Mouse (Mus musculus) embryonic facial prominence, embryonic 10.5 days (tissue): ENCODE measurements around the gene Slc4a1ap. TPM values are rescaled to one million over a fixed set of nuclear protein-coding genes. Genes with fewer than 3 reads are reported as not detected.

Experiments
- DNase-seq: peaks from one replicate; pipeline ENCODE4 v3.0.0-alpha.2; 2017; ENCODE audit warnings: low spot score
- H3K27ac ChIP-seq: fragments of 300-500 bp; sonication (generic); replicated peaks from 2 replicates; pipeline ENCODE4 v1.5.1; 2016; ENCODE audit warnings: mild to moderate bottlenecking
- H3K27me3 ChIP-seq: fragments of 300-500 bp; sonication (generic); replicated peaks from 2 replicates; pipeline ENCODE4 v1.6.1; 2016; ENCODE audit warnings: low read depth, mild to moderate bottlenecking; ENCODE audit not compliant: poor library complexity, severe bottlenecking
- H3K36me3 ChIP-seq: fragments of 300-500 bp; sonication (generic); replicated peaks from 2 replicates; pipeline ENCODE4 v1.6.1; 2016; ENCODE audit warnings: mild to moderate bottlenecking, moderate library complexity
- H3K4me1 ChIP-seq: fragments of 300-500 bp; sonication (generic); 2 replicates; pipeline ENCODE4 v1.6.1; 2016
- H3K4me3 ChIP-seq: fragments of 300-500 bp; sonication (generic); 2 replicates; pipeline ENCODE4 v1.5.1; 2016; ENCODE audit warnings: mild to moderate bottlenecking, moderate library complexity
- H3K9me3 ChIP-seq: fragments of 300-500 bp; sonication (generic); 2 replicates; pipeline ENCODE4 v1.6.1; 2016; ENCODE audit warnings: mild to moderate bottlenecking
- WGBS: fragments of 180-500 bp; shearing (Covaris S2); methylation state at CpG from one replicate; pipeline ENCODE4 v1.1.7; 2016; 5-methylcytosine and 5-hydroxymethylcytosine counted together
- polyA plus RNA-seq: library from polyadenylated mRNA; unstranded; fragments of >200 nt; fragmentation: Nextera tagmentation; extraction: Ambion mirVana; gene quantifications from 2 replicates; pipeline ENCODE4 v1.2.1, GENCODE M21; 2016

The Slc4a1ap gene
- polyA plus RNA-seq, 1 experiment from 2014 or later: 33.1 TPM

DNA sequence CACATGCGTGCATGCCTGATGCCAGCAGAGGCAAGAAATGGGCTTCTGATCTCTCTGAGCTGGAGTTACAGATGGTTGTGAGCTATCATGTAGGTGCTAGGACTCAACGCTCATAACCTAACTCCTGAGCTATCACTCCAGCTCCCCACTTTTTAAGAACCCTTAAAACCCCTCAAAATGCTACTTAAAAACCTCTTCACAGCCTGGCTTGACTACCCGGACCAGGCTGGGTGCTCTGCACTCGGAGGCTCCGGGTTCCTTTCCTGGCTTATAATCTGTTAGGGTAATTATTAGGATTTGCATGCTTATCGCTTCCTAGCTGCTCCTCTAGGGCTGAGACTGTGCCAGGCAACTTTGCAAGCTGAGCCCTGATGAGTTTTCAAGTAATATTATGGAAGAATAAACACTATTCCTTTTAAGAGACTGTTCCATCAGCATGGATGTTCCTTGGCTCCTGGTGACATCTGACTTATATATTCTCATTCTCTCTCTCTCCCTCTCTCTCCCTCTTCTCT is 70.7 kb downstream of the Slc4a1ap start:
- no peak for DNase-seq
- peaks cover 20% of the 10 kb centered on the region for H3K27me3 ChIP-seq
- H3K36me3 ChIP-seq: no peaks in the 10 kb centered on the region
- H3K9me3 ChIP-seq: no peaks in the 10 kb centered on the region
- peaks cover 18% of the 10 kb centered on the region for H3K4me1 ChIP-seq
- no peak overlapping the region for H3K27ac ChIP-seq
- H3K4me3 ChIP-seq: no peak overlapping the region
- WGBS: 75% methylated on average over 6 of the region's 6 CpGs

DNA sequence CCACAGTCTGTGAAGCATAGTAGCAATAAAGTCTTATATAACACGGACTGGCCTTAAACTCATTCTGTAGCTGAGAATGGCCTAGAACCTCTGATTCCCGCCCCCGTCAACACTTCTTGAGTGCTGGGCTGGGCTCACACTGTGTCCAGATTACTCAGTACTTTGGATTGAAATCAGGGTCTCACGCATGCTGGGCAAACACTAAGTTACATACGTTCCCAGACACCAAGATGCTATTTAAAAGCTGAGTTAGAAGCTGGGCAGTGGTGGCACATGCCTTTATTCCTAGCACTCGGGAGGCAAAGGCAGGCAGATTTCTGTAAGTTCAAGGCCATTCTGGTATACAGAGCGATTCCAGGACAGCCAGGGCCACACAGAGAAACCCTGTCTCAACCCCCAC is 71.3 kb downstream of the Slc4a1ap start:
- peaks cover 18% of the 10 kb centered on the region for H3K4me1 ChIP-seq
- H3K4me3 ChIP-seq: no peak overlapping the region
- DNase-seq: no peak
- H3K27me3 ChIP-seq: peaks cover 20% of the 10 kb centered on the region
- WGBS: 81% methylated on average over 7 of the region's 7 CpGs
- H3K27ac ChIP-seq: no peak overlapping the region
- H3K36me3 ChIP-seq: no peaks in the 10 kb centered on the region
- no peaks in the 10 kb centered on the region for H3K9me3 ChIP-seq

DNA sequence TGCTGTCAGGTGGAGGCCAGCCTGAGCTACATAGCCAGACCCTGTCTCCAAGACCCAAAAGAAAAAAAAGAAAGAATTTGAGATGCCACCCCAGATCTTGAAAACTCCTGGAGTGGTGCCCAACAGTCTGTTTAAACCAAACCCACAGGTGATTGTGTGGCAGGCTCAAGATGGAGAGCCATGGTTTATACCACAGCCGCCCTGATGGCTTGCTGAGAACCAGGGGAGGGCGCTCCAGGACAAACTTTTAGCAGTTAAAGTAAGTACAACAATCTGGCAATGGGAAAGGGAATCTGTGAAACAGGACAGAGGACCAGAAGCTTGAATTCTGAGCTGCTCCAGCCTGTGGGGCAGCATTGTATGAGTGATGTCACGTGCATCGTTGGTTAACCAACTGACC is 71.8 kb downstream of the Slc4a1ap start:
- Histone ChIP-seq H3K27me3 (peaks cover 20% of the 10 kb centered on the region), H3K36me3 (no peaks in the 10 kb centered on the region), H3K4me3 (no peak overlapping the region), H3K27ac (no peak overlapping the region), H3K9me3 (no peaks in the 10 kb centered on the region), H3K4me1 (peaks cover 18% of the 10 kb centered on the region)
- WGBS: 63% methylated on average over 4 of the region's 4 CpGs
- peak; percentile 37 for DNase-seq

DNA sequence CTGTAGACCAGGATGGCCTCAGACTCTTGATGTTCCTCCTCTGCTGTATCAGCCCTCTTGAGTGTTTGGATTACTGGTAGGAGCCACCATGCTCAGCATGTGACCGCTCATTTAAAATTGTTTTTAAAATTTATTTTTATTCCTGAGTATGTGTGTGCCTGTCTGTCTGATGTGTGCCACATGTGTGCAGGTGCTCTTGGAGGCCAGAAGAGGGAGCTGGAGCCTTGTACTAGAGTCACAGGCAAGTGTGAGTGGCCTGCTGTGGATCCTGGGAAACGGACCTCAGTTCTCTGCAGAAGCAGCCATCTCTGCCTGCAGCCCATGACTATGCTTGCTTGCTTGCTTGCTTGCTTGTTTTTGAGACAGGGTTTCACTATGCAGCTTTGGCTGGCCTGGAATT is 72.4 kb downstream of the Slc4a1ap start:
- WGBS: 87% methylated on average over 2 of the region's 2 CpGs
- no peaks in the 10 kb centered on the region for H3K9me3 ChIP-seq
- no peak overlapping the region for H3K4me3 ChIP-seq
- H3K27ac ChIP-seq: no peak overlapping the region
- DNase-seq: no peak
- H3K36me3 ChIP-seq: no peaks in the 10 kb centered on the region
- H3K4me1 ChIP-seq: peaks cover 18% of the 10 kb centered on the region
- peaks cover 20% of the 10 kb centered on the region for H3K27me3 ChIP-seq

DNA sequence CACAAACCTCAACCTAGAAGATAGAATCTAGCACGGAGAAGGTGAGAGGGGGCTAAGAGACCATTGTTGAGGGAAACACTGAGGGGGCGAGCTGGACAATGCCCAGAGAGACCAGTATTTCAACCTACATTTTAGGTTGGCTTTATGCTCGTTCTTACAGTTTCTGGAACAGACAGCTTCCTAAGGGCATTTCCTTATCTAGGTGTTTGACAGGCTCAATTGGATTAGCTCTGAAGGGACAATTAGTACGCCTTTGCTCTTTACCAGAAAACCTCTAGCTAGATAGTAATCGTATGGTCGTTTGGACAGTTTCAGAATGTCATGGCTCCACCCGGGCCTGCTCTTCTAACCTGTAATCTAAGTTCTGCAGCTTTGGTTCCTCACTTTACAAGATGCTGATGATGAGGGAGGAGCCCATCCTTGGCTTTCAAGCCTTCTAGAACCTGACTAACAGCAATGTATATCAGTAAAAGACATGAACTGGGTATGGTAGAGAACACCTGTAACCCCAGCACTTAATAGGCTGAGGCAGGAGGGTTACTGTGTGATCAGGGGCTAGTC is 74.4 kb downstream of the Slc4a1ap start:
- Histone ChIP-seq H3K9me3 (no peaks in the 10 kb centered on the region), H3K4me1 (peaks cover 12% of the 10 kb centered on the region), H3K27ac (no peak overlapping the region), H3K36me3 (no peaks in the 10 kb centered on the region), H3K4me3 (no peak overlapping the region), H3K27me3 (peaks cover 14% of the 10 kb centered on the region)
- WGBS: 81% methylated on average over 7 of the region's 7 CpGs
- no peak for DNase-seq

DNA sequence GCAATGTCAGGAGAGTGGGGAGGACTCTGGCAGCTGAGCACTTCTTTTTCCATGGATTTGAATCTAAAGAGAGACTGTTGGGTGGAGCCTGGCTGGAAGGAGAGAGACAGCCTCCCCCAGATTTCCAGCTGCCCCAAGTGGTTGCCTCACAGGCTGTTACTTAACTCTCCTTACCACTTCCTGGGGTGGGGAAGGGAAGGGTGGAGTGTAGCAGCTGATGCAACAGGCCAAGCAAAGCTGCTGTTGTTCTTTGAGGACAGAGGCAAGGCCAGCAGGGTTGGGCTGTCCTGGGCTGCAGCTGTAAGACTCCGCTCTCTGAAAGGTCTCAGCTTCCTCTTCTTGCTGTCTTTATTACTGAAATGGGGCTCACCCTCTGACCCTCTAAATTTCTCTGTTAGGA is 75.6 kb downstream of the Slc4a1ap start:
- no peak overlapping the region for H3K4me3 ChIP-seq
- H3K27ac ChIP-seq: no peak overlapping the region
- WGBS: 85% methylated on average over 1 of the region's 1 CpGs
- no peaks in the 10 kb centered on the region for H3K9me3 ChIP-seq
- H3K36me3 ChIP-seq: no peaks in the 10 kb centered on the region
- peaks cover 10% of the 10 kb centered on the region for H3K27me3 ChIP-seq
- peaks cover under 1% of the 10 kb centered on the region for H3K4me1 ChIP-seq
- DNase-seq: no peak

DNA sequence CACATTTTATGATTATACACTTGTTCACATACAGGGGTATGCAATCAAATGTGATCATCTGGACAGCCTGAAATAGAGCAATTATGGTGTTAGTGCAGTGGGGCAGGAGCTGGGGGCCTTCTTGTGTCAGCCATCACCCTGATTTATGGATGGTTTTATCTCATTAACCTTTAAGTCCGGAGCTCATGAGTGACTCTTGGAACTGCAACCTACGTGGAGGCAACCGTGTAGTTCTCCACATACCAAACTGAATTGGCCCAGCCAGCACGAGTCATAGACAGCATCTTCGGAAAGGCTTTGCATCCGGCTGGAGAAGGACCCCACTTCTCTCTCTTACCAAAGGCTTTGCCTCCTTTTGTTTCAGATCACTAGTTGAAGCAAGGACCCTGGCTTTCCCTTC is 77.0 kb downstream of the Slc4a1ap start:
- H3K4me1 ChIP-seq: no peaks in the 10 kb centered on the region
- no peak overlapping the region for H3K4me3 ChIP-seq
- no peak for DNase-seq
- WGBS: 92% methylated on average over 6 of the region's 6 CpGs
- no peaks in the 10 kb centered on the region for H3K36me3 ChIP-seq
- no peaks in the 10 kb centered on the region for H3K9me3 ChIP-seq
- H3K27me3 ChIP-seq: no peaks in the 10 kb centered on the region
- no peak overlapping the region for H3K27ac ChIP-seq

DNA sequence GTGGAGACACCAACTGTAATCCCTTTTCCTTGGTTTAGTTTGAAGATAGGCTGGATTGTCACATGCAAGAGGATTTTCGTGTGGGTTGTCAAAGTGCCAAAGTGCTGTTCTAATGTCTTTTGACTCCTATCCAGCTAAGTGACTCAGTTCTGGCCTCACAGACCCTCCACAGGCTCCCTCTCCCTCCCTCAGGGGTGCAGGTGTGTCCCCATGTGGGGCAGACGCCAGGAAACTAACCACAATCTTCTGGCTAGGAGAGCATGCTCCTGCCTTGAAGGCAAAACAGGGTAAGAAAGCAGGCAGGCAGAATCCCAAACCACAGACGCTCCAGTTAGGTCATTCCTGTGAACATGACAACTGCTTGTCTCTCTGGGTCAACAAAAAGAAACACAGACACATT is 79.4 kb downstream of the Slc4a1ap start:
- H3K9me3 ChIP-seq: no peaks in the 10 kb centered on the region
- WGBS: 62% methylated on average over 3 of the region's 3 CpGs
- 0 out of 2 replicates have a peak overlapping the region, but pooled peaks have one; percentile 24 for H3K27ac ChIP-seq
- no peaks in the 10 kb centered on the region for H3K27me3 ChIP-seq
- H3K4me1 ChIP-seq: no peaks in the 10 kb centered on the region
- H3K4me3 ChIP-seq: no peak overlapping the region
- H3K36me3 ChIP-seq: no peaks in the 10 kb centered on the region
- DNase-seq: no peak

Other genes with a start within 250 kb of the Slc4a1ap start
- gene Ift172, start 235.9 kb upstream of the Slc4a1ap start, polyA plus RNA-seq: 37.3 and 39.2 TPM in 2 replicates
- 54.6 and 57.1 TPM in 2 replicates for gene Fndc4, start 230.9 kb upstream of the Slc4a1ap start, polyA plus RNA-seq
- gene Gckr, start 229.6 kb upstream of the Slc4a1ap start, polyA plus RNA-seq: 0.19 and 0.29 TPM in 2 replicates
- 76.5 and 77.9 TPM in 2 replicates for gene Zfp512, start 74.6 kb upstream of the Slc4a1ap start, polyA plus RNA-seq
- 0.11 and 0.16 TPM in 2 replicates for gene 4930548H24Rik, start 41.3 kb upstream of the Slc4a1ap start, polyA plus RNA-seq
- gene Gpn1, start 32.3 kb upstream of the Slc4a1ap start, polyA plus RNA-seq: 110 and 113 TPM in 2 replicates
- 29.3 and 29.6 TPM in 2 replicates for gene Supt7l, start 812 bp downstream of the Slc4a1ap start, polyA plus RNA-seq
- 237 and 243 TPM in 2 replicates for gene Mrpl33, start 69.9 kb downstream of the Slc4a1ap start, polyA plus RNA-seq
- gene Rbks, start 170.6 kb downstream of the Slc4a1ap start, polyA plus RNA-seq: 4.1 and 4.9 TPM in 2 replicates
- 47.0 and 51.7 TPM in 2 replicates for gene Babam2, start 170.7 kb downstream of the Slc4a1ap start, polyA plus RNA-seq